Mouse (Mus musculus) CD4-positive naive resting alpha-beta T cell, adult 76 days (primary cell): ENCODE data around the gene Rasl10a. TPM values are rescaled to one million over a fixed set of nuclear protein-coding genes. Genes with fewer than 3 reads are reported as not detected.

ENCODE experiments used
- total RNA-seq: library from RNA; stranded (reverse); gene quantifications from one replicate; pipeline ENCODE4 v1.2.4, GENCODE M21; 2023

The Rasl10a gene
- not detected for total RNA-seq

GRCm38 (mm10) chr11:5057856-5058641, at the start of gene Rasl10a:
Gene Rasl10a (plus strand): TSS chr11:5058128.

GRCm38 (mm10) chr11:5065056-5065821, 7.3 kb downstream of the Rasl10a start, which contains the start of gene Gas2l1:
Gene Gas2l1 (minus strand): TSS chr11:5065327.

GRCm38 (mm10) chr11:5098736-5099542, 41.0 kb downstream of the Rasl10a start, which contains the start of the genes Rhbdd3 and Ewsr1:
Gene Rhbdd3 (plus strand): TSS chr11:5098926.
Gene Ewsr1 (minus strand): TSS chr11:5099266.

Other genes with a start within 250 kb of the Rasl10a start
- 46.9 TPM for gene Nf2, start 208.6 kb upstream of the Rasl10a start, total RNA-seq
- gene Nipsnap1, start 184.2 kb upstream of the Rasl10a start, total RNA-seq: 22.2 TPM
- 39.6 TPM for gene Thoc5, start 162.8 kb upstream of the Rasl10a start, total RNA-seq
- gene Nefh, start 110.1 kb upstream of the Rasl10a start, total RNA-seq: 2.7 TPM
- 89.1 TPM for gene Ap1b1, start 71.3 kb upstream of the Rasl10a start, total RNA-seq
- 0.97 TPM for gene Gas2l1, start 7.2 kb downstream of the Rasl10a start, total RNA-seq
- gene Rhbdd3, start 40.8 kb downstream of the Rasl10a start, total RNA-seq: 5.1 TPM
- 700 TPM for gene Ewsr1, start 41.1 kb downstream of the Rasl10a start, total RNA-seq
- gene Emid1, start 94.1 kb downstream of the Rasl10a start, total RNA-seq: 4.6 TPM
- gene Kremen1, start 203.4 kb downstream of the Rasl10a start, total RNA-seq: 51.6 TPM